9 mouse cellular contexts compared by ENCODE assay signal in the genomic region with DNA sequence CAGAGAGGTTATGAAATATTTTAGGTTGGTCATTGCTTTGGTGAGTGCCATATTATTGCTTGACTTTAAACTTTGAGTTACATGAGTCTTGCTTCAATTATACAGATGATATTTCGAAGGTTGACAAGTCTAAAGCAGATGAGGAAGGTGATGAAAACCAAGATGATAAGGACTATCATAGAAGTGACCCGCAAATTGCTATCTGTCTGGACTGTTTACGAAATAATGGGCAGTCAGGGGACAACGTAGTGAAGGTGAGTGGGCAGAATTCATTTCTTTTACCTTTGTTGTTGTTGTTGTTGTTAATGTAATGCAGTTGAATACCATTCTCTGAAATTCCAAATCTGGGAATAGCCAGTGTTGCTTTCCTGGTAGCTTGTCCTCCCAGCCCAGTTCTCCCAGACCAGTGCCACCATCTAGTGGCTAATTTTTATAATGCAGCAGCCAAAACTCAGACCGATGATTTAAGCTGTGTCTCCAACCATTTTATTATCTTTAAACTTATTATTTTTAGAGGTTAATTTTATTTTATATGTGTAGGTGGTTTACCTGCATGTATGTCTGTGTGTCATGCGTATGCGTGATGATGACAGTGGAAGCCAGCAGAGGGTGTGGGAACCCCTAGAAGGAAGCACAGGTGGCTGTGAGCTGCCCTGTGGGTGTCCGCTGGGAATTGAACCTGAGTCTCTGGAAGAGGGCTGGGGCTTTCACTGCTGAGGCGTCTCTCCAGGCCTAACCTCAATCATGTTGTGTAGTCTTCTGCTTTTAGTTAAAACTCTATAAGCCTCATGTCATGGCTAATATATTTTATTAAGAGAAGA.
DNase-seq lines count a peak whose midpoint lies in the region; ATAC-seq lines count a peak whose summit lies in the region.
"Had no signal": no experiment of that assay in that cellular context is flagged by ENCODE, and none has a peak within 500 bp of the region (broad histone marks: within the 10 kb centered on the region; RNA-seq: fewer than 3 reads in every experiment).

No protein-coding gene starts in this region.

- H3K9me3 ChIP-seq in embryonic facial prominence, embryonic 10.5 days, result no peaks in the 10 kb centered on the region
- H3K9me3 ChIP-seq in hindbrain, embryonic 16.5 days (ENCODE audit: control insufficient read depth, low read length), result no peaks in the 10 kb centered on the region
- H3K9me3 ChIP-seq in neural tube, embryonic 11.5 days (ENCODE audit: control insufficient read depth, low read length), result no peaks in the 10 kb centered on the region

- DNase-seq in testis, postnatal 10 days (ENCODE audit: low spot score), result peak; percentile 68
- no peak for DNase-seq in testis, postnatal 14 days (ENCODE audit: low spot score)
- peak; percentile 38 for DNase-seq in adrenal gland, postnatal 25 days
- peak; percentile 35 for DNase-seq in embryonic facial prominence, embryonic 10.5 days (ENCODE audit: low spot score)
- peak; percentile 23 to 24 for DNase-seq in left cerebral cortex, postnatal 36 days (ENCODE audit: low spot score in 2 of 2)
- DNase-seq in neural tube, embryonic 11.5 days (ENCODE audit: low spot score), result peak; percentile 47

- 58% methylated on average over 9 of the region's 9 CpGs for WGBS in embryonic facial prominence, embryonic 10.5 days
- 48% methylated on average over 9 of the region's 9 CpGs for WGBS in hindbrain, embryonic 16.5 days
- WGBS in neural tube, embryonic 11.5 days, result 60% methylated on average over 9 of the region's 9 CpGs

- no peak overlapping the region for H3K9ac ChIP-seq in hindbrain, embryonic 16.5 days (ENCODE audit: low read depth, low read length)
- H3K9ac ChIP-seq in neural tube, embryonic 11.5 days (ENCODE audit: low read length), result no peak overlapping the region

- ATAC-seq in hindbrain, embryonic 16.5 days, result peak; percentile 72
- ATAC-seq in neural tube, embryonic 11.5 days (ENCODE audit: insufficient read depth, low FRiP score, low TSS enrichment), result peak; percentile 35; the same call in 1 of the 2 replicates
- no peak for ATAC-seq in monocyte, adult 5-6 weeks (replicated peaks; ENCODE audit: insufficient number of reproducible peaks, low FRiP score, low TSS enrichment, poor library complexity, severe bottlenecking)

- no peaks in the 10 kb centered on the region for H3K27me3 ChIP-seq in embryonic facial prominence, embryonic 10.5 days (replicated peaks; ENCODE audit: low read depth, poor library complexity, severe bottlenecking)
- no peaks in the 10 kb centered on the region for H3K27me3 ChIP-seq in hindbrain, embryonic 16.5 days (replicated peaks; ENCODE audit: control insufficient read depth, insufficient read depth, low read length)
- H3K27me3 ChIP-seq in neural tube, embryonic 11.5 days (ENCODE audit: control insufficient read depth, insufficient read depth, low read length), result no peaks in the 10 kb centered on the region

- no peak overlapping the region for H3K27ac ChIP-seq in embryonic facial prominence, embryonic 10.5 days (replicated peaks)
- H3K27ac ChIP-seq in hindbrain, embryonic 16.5 days (ENCODE audit: low read depth, low read length), result no peak overlapping the region
- H3K27ac ChIP-seq in neural tube, embryonic 11.5 days (ENCODE audit: low read depth, low read length), result no peak overlapping the region

- H3K4me1 ChIP-seq in embryonic facial prominence, embryonic 10.5 days, result no peaks in the 10 kb centered on the region
- H3K4me1 ChIP-seq in hindbrain, embryonic 16.5 days (ENCODE audit: control insufficient read depth, insufficient read depth, low read depth, low read length), result no peaks in the 10 kb centered on the region
- H3K4me1 ChIP-seq in neural tube, embryonic 11.5 days (ENCODE audit: control insufficient read depth, insufficient read depth, low read length), result no peaks in the 10 kb centered on the region

- no peak overlapping the region for H3K4me3 ChIP-seq in embryonic facial prominence, embryonic 10.5 days
- H3K4me3 ChIP-seq in hindbrain, embryonic 16.5 days (ENCODE audit: low read length), result no peak overlapping the region
- H3K4me3 ChIP-seq in neural tube, embryonic 11.5 days (ENCODE audit: low read depth, low read length), result no peak overlapping the region
- H3K4me3 ChIP-seq: myocyte had no signal

- intact Hi-C loops in left cerebral cortex, postnatal 36 days (cut with DNase I), result loop anchor here (1.0 to 2.0 kb wide), 2 partner anchors 257 to 329 kb away; no protein-coding TSS in a partner anchor

- H3K4me2 ChIP-seq in hindbrain, embryonic 16.5 days (ENCODE audit: low read length), result no peak overlapping the region
- no peak overlapping the region for H3K4me2 ChIP-seq in neural tube, embryonic 11.5 days (ENCODE audit: low read depth)

- no peaks in the 10 kb centered on the region for H3K36me3 ChIP-seq in embryonic facial prominence, embryonic 10.5 days (replicated peaks)
- H3K36me3 ChIP-seq in hindbrain, embryonic 16.5 days (ENCODE audit: control insufficient read depth, insufficient read depth, low read length), result no peaks in the 10 kb centered on the region
- H3K36me3 ChIP-seq in neural tube, embryonic 11.5 days (ENCODE audit: control insufficient read depth, insufficient read depth, low read length), result no peaks in the 10 kb centered on the region
